Mouse (Mus musculus) forebrain, postnatal 0 days (tissue): ENCODE results near the gene Mgat1. TPM values are rescaled to one million over a fixed set of nuclear protein-coding genes. Genes with fewer than 3 reads are reported as not detected.
"Not testable (repeated sequence)": the region's sequence is repeated elsewhere in the genome, so short reads cannot be mapped to it uniquely, and the experiment has no call there.

Source experiments
- ATAC-seq: fragments of 200-750 bp; cut with Nextera tagmentation; 2 replicates; pipeline ENCODE4 v1.8.0; 2017; ENCODE audit warnings: mild to moderate bottlenecking, moderate library complexity
- DNase-seq: peaks from one replicate; pipeline ENCODE4 v3.0.0-alpha.2; 2015
- H3K27ac ChIP-seq: fragments of 300-500 bp; sonication (generic); 2 replicates; pipeline ENCODE4 v1.5.1; 2014; ENCODE audit warnings: low read depth, mild to moderate bottlenecking, antibody characterized with exemption, low read length, moderate library complexity, mixed read lengths
- H3K27me3 ChIP-seq: fragments of 300-500 bp; sonication (generic); 2 replicates; pipeline ENCODE4 v1.6.1; 2014; ENCODE audit warnings: mild to moderate bottlenecking, low read length, mixed read lengths; ENCODE audit not compliant: insufficient read depth
- H3K36me3 ChIP-seq: fragments of 300-500 bp; sonication (generic); 2 replicates; pipeline ENCODE4 v1.6.1; 2014; ENCODE audit warnings: mild to moderate bottlenecking, moderate library complexity; ENCODE audit not compliant: insufficient read depth
- H3K4me1 ChIP-seq: fragments of 300-500 bp; sonication (generic); 2 replicates; pipeline ENCODE4 v1.6.1; 2014; ENCODE audit warnings: antibody characterized with exemption; ENCODE audit not compliant: insufficient read depth
- H3K4me2 ChIP-seq: fragments of 300-500 bp; sonication (generic); 2 replicates; pipeline ENCODE4 v1.6.1; 2014; ENCODE audit warnings: low read depth, mild to moderate bottlenecking, moderate library complexity
- H3K4me3 ChIP-seq: fragments of 300-500 bp; sonication (generic); 2 replicates; pipeline ENCODE4 v1.5.1; 2014; ENCODE audit warnings: low read depth, low read length, mixed read lengths
- H3K9ac ChIP-seq: fragments of 300-500 bp; sonication (generic); 2 replicates; pipeline ENCODE4 v1.6.1; 2014; ENCODE audit warnings: mild to moderate bottlenecking
- H3K9me3 ChIP-seq: fragments of 300-500 bp; sonication (generic); 2 replicates; pipeline ENCODE4 v1.6.1; 2016; ENCODE audit warnings: low read length
- CTCF ChIP-seq: sonication (generic); IDR thresholded peaks from 2 replicates; pipeline ENCODE4 v1.5.1; 2016; ENCODE audit warnings: antibody characterized with exemption, control low read depth, low read depth
- WGBS: fragments of 180-500 bp; shearing (Covaris S2); extraction: QIAGEN DNeasy Blood & Tissue Kit; methylation state at CpG from one replicate; pipeline ENCODE4 v1.1.7; 2014; 5-methylcytosine and 5-hydroxymethylcytosine counted together
- polyA plus RNA-seq: library from polyadenylated mRNA; unstranded; fragments of >200 nt; fragmentation: Nextera tagmentation; extraction: Ambion mirVana; gene quantifications from 2 replicates; pipeline ENCODE4 v1.2.1, GENCODE M21; 2015
- total RNA-seq: library from RNA; depleted of rRNA; stranded (reverse); fragments of >200 nt; gene quantifications from 2 replicates; pipeline ENCODE4 v1.2.3, GENCODE M21; 2014

The Mgat1 gene
- total and polyA plus RNA-seq, 2 experiments from 2014 or later = 28.1 to 75.7 TPM

DNA sequence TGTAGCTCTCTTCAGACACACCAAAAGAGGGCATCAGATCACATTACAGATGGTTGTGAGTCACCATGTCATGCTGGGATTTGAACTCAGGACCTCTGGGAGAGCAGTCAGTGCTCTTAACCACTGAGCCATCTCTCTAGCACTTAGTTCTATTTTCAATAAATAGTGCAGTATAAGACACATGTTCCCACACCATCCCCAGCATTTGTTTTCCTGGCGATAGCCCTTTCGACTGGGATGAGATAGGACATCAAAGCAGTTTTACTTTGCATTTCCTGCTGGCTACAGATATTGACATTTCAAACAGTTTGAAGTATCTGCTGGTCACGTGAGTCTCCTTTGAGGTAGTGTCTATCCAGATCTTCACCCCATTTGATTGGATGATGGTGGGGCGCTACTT, 26.4 kb downstream of the Mgat1 start:
- no peaks in the 10 kb centered on the region for H3K4me1 ChIP-seq
- H3K4me2 ChIP-seq = no peak overlapping the region
- DNase-seq = no peak
- no peaks in the 10 kb centered on the region for H3K9me3 ChIP-seq
- WGBS = 89% methylated on average over 4 of the region's 4 CpGs
- no peak overlapping the region for H3K27ac ChIP-seq
- no peak overlapping the region for H3K4me3 ChIP-seq
- no peak for ATAC-seq
- no peaks in the 10 kb centered on the region for H3K36me3 ChIP-seq
- no peak overlapping the region for H3K9ac ChIP-seq
- TF ChIP-seq CTCF = no peak
- H3K27me3 ChIP-seq = no peaks in the 10 kb centered on the region

DNA sequence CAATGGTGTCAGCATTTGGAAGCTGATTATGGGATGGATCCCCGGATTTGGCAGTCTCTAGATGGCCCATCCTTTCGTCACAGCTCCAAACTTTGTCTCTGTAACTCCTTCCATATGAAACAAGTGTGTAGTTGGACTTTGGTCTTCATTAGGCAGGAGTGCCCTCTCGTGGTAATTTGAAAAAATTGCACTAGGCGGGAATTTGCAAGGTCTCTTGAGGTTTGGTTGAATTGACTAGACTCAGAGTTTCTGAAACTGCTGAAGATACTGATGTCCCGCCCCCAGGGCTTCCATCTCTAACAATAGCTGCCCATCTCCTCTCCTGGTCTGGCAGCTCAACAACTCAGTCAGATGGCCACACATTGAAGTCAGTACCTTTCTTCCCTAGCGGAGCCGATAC, 27.3 kb downstream of the Mgat1 start:
- H3K4me1 ChIP-seq = no peaks in the 10 kb centered on the region
- peak; percentile 84 for TF ChIP-seq CTCF
- H3K9ac ChIP-seq = no peak overlapping the region
- 26% methylated on average over 7 of the region's 7 CpGs for WGBS
- no peaks in the 10 kb centered on the region for H3K27me3 ChIP-seq
- no peak overlapping the region for H3K4me2 ChIP-seq
- H3K9me3 ChIP-seq = no peaks in the 10 kb centered on the region
- DNase-seq = peak; percentile 75
- H3K4me3 ChIP-seq = no peak overlapping the region
- no peaks in the 10 kb centered on the region for H3K36me3 ChIP-seq
- H3K27ac ChIP-seq = no peak overlapping the region
- peak; percentile 74; the same call in 1 of the 2 replicates for ATAC-seq

DNA sequence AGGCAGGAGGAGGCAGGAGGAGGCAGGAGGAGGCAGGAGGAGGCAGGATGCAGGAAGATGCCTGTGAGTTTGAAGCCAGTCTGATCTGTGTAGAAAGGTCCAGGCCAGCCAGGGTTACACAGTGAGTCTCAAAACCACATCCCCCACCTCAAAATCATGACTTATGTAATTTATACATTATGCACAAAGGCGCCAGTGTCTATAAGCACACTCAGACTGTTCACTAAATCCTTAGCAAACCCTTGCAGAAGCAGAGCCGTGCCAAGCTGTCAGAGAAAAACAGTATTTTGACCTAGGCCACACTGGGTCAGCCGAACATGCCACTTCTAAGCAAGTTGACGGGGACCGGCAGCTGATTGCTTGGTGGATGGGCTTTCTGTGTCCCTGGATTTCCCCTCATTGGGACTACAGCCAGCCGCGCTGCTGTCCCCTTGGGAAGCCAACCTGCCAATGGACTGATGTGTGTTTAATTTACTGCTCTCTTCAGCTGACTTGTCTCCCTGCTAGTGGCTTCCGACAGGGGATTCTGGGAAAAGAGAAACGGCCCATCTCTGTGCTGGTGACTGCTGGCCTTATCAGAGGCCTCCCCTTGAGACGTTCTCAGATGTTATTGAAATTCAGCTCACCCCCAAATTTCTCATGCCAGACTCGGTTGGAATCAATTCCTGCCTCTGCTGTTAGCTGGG, 30.0 kb downstream of the Mgat1 start:
- H3K4me3 ChIP-seq = no peak overlapping the region
- H3K36me3 ChIP-seq = no peaks in the 10 kb centered on the region
- ATAC-seq (no peak), DNase-seq (no peak)
- H3K4me1 ChIP-seq = no peaks in the 10 kb centered on the region
- no peak for TF ChIP-seq CTCF
- H3K9me3 ChIP-seq = no peaks in the 10 kb centered on the region
- no peak overlapping the region for H3K9ac ChIP-seq
- no peak overlapping the region for H3K27ac ChIP-seq
- 70% methylated on average over 11 of the region's 11 CpGs for WGBS
- no peak overlapping the region for H3K4me2 ChIP-seq
- no peaks in the 10 kb centered on the region for H3K27me3 ChIP-seq

DNA sequence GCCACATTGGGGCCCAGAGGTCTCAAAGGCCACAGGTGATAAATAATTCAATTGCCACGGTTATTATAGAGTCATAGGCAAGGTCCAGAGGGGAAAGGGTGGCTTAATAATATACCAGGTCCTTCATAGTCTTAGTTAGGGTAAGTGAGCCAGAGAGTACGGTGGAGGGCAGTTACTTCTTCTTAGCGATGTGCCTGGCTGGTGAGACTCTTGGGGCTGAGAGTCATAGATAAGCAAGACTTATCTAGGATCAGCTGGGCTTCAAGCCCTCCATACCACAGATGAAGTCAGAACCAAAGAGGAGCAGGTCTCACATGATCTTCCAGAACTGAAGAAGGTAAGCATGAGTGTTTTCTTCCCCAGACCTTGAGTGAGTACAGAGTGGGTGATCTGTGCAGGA, 34.2 kb downstream of the Mgat1 start, which contains the start of gene Olfr1393:
Olfr1393 (plus strand) TSS at position 83 of the 400 bp plus-strand sequence.
- no peak for DNase-seq
- H3K27me3 ChIP-seq = no peaks in the 10 kb centered on the region
- no peaks in the 10 kb centered on the region for H3K36me3 ChIP-seq
- no peak within 1 kb of the TSS for H3K4me3 ChIP-seq
- no peak within 1 kb of the TSS for H3K4me2 ChIP-seq
- H3K27ac ChIP-seq = no peak within 1 kb of the TSS
- no peak for TF ChIP-seq CTCF
- no peaks in the 10 kb centered on the region for H3K9me3 ChIP-seq
- H3K4me1 ChIP-seq = no peaks in the 10 kb centered on the region
- WGBS = 84% methylated on average over 3 of the region's 3 CpGs
- ATAC-seq = no peak
- no peak within 1 kb of the TSS for H3K9ac ChIP-seq

- H3K9me3 ChIP-seq, ATAC-seq: not testable (repeated sequence)
These were observed 41.0 kb downstream of the Mgat1 start, which contains the start of gene Olfr1392 for GRCm38 (mm10) chr11:49284982-49285381. TSS of gene Olfr1392 (plus strand) at chr11:49285282.

DNA sequence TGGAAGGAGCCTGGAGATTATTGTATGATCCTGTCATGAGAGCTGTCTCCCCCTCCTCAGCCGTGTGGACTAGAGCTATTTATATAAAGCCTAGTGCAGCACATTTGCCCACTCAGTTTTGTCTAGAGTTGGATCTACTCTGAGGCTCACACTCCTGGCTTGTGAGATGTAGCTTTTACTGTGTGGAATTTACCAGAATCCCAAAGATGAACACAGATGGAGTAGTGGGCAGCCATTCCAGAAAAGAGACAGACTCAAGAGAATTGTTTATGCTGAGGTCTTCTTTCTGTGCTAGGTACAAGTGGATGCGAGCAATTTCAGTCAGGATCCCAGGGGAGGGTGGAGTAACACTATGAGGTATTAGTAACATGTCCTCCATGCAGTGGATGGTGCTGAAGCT, 43.3 kb downstream of the Mgat1 start:
- WGBS = 69% methylated on average over 2 of the region's 2 CpGs
- TF ChIP-seq CTCF = no peak
- Histone ChIP-seq H3K4me3 (no peak overlapping the region), H3K27me3 (no peaks in the 10 kb centered on the region), H3K4me1 (no peaks in the 10 kb centered on the region), H3K9me3 (no peaks in the 10 kb centered on the region), H3K9ac (no peak overlapping the region), H3K36me3 (no peaks in the 10 kb centered on the region), H3K27ac (no peak overlapping the region), H3K4me2 (no peak overlapping the region)
- DNase-seq (no peak), ATAC-seq (no peak)

More at GRCm38 (mm10) chr11:49284982-49285381, 41.0 kb downstream of the Mgat1 start, which contains the start of gene Olfr1392:
- H3K4me3 ChIP-seq, H3K4me2 ChIP-seq, H3K27me3 ChIP-seq, H3K27ac ChIP-seq, H3K36me3 ChIP-seq, DNase-seq, H3K4me1 ChIP-seq, H3K9ac ChIP-seq: not testable (repeated sequence)
- WGBS = 72% methylated on average over 1 of the region's 1 CpGs

- DNase-seq = no peak
These were observed 48.8 kb downstream of the Mgat1 start for GRCm38 (mm10) chr11:49292777-49293176.

More at GRCm38 (mm10) chr11:49292777-49293176, 48.8 kb downstream of the Mgat1 start:
- no peak overlapping the region for H3K4me2 ChIP-seq
- no peak overlapping the region for H3K27ac ChIP-seq
- ATAC-seq = peak; percentile 29; the same call in 1 of the 2 replicates
- H3K9me3 ChIP-seq = no peaks in the 10 kb centered on the region
- 37% methylated on average over 3 of the region's 3 CpGs for WGBS
- no peaks in the 10 kb centered on the region for H3K4me1 ChIP-seq
- no peaks in the 10 kb centered on the region for H3K36me3 ChIP-seq
- H3K4me3 ChIP-seq = no peak overlapping the region
- no peak for TF ChIP-seq CTCF
- no peak overlapping the region for H3K9ac ChIP-seq
- no peaks in the 10 kb centered on the region for H3K27me3 ChIP-seq
